Mouse (Mus musculus): ENCODE results near the gene Agtr1b. TPM values are rescaled to one million over a fixed set of nuclear protein-coding genes. Genes with fewer than 3 reads are reported as not detected.

Agtr1b gene
- polyA plus RNA-seq, 1 experiment from 2014 or later: not detected

Other genes with a start within 250 kb of the Agtr1b start
- 778 and 797 TPM in 2 replicates for gene Gyg, start 211.9 kb downstream of the Agtr1b start, polyA plus RNA-seq (2014; fragmentation: Nextera tagmentation; extraction: Ambion mirVana)
- gene Cpa3, start 125.0 kb downstream of the Agtr1b start, polyA plus RNA-seq (2014; fragmentation: Nextera tagmentation; extraction: Ambion mirVana): 4.4 and 5.8 TPM in 2 replicates
- 0.14 TPM in 1 of 2 replicates, not detected in the other for gene Cpb1, start 91.4 kb downstream of the Agtr1b start, polyA plus RNA-seq (2014; fragmentation: Nextera tagmentation; extraction: Ambion mirVana)

Data from heart, embryonic 14.5 days (tissue).